Mouse (Mus musculus): Measurements from ENCODE around the gene Smagp. TPM values are rescaled to one million over a fixed set of nuclear protein-coding genes. Genes with fewer than 3 reads are reported as not detected.
"Not testable (repeated sequence)": the region's sequence is repeated elsewhere in the genome, so short reads cannot be mapped to it uniquely, and the experiment has no call there.

The Smagp gene
- polyA plus RNA-seq, 1 experiment from 2014 or later, result 28.4 TPM

DNA sequence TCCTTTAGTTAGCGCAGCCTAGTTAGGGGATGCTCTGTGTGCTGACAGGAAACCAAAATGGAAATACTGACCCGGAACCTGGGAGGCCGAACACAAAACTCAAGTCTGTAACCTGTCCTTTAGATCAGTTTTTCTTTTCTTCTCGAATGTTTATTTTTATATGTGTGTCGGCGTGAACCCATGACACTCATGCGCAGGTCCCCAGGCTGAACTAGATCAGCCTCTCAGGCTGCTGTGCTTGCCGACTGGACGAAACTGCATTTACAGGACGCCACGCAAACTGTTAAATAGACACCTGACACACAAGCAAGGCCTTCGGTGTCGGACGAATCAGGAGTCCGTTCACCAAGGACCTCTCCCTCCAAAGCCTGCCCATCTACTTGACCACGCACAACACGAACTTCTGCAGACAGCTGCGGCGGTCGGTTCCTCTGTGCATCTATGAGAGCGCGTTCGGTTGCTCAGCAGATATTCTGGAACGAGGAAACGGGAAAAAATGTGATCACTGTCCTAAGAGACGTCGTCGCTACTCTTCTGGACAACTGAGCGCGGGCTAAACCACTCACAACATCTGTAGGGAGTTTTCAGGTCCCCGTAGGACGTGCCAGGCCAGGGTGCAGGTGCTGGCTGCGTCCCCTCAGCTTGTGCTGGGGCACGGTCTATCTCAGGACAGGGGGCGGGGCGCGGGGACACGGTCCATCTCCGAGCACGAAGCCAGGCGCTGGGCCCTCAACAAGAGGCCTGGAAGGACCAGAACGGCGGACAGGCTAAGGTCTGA lies 22.3 kb downstream of the Smagp start:
- peaks cover 23% of the 10 kb centered on the region for H3K36me3 ChIP-seq (ENCODE audit: control insufficient read depth, insufficient read depth, low read length)
- peak overlapping the region; percentile 85 for H3K4me2 ChIP-seq (replicated peaks; ENCODE audit: low read depth, low read length)
- H3K4me1 ChIP-seq (ENCODE audit: control insufficient read depth, insufficient read depth, low read length), result peaks cover 14% of the 10 kb centered on the region; the same call in 1 of the 2 replicates
- H3K4me3 ChIP-seq (ENCODE audit: low read length), result peak overlapping the region; percentile 91
- no peaks in the 10 kb centered on the region for H3K9me3 ChIP-seq (ENCODE audit: control insufficient read depth, low read length)
- no peak for ATAC-seq (ENCODE audit: low FRiP score, low TSS enrichment)
- no peaks in the 10 kb centered on the region for H3K27me3 ChIP-seq (ENCODE audit: control insufficient read depth, insufficient read depth, low read length)
- WGBS, result 10% methylated on average over 43 of the region's 43 CpGs
- peak overlapping the region; percentile 54 for H3K9ac ChIP-seq (ENCODE audit: low read depth, low read length)
- peak overlapping the region; percentile 42; the same call in 1 of the 2 replicates for H3K27ac ChIP-seq (ENCODE audit: low read depth, low read length)

DNA sequence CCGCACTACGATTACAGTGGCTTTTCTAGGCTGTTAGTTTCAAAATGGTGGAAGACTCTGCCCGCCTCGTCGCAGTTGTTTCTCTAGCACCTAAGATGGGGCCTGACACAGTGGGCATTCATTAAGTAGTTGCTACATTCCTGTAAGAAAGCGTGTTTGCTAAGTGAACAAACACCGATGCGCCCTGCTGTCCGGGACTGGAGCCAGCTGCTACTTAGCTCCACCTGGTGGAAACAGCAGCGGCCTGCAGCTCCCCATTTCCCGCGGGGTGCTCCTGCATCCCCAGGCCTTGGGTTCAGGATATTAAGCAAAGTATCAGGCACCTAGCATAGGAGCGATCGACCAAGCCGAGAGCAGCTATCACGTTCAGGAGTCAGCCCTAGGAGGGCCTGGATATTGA lies 23.2 kb downstream of the Smagp start:
- 7% methylated on average over 16 of the region's 16 CpGs for WGBS
- peak overlapping the region; percentile 10; the same call in 1 of the 2 replicates for H3K4me3 ChIP-seq (ENCODE audit: low read length)
- no peak for ATAC-seq (ENCODE audit: low FRiP score, low TSS enrichment)
- peaks cover 16% of the 10 kb centered on the region; the same call in 1 of the 2 replicates for H3K4me1 ChIP-seq (ENCODE audit: control insufficient read depth, insufficient read depth, low read length)
- peaks cover 15% of the 10 kb centered on the region for H3K36me3 ChIP-seq (ENCODE audit: control insufficient read depth, insufficient read depth, low read length)
- H3K27ac ChIP-seq (ENCODE audit: low read depth, low read length), result no peak overlapping the region
- no peaks in the 10 kb centered on the region for H3K9me3 ChIP-seq (ENCODE audit: control insufficient read depth, low read length)
- no peak overlapping the region for H3K9ac ChIP-seq (ENCODE audit: low read depth, low read length)
- H3K27me3 ChIP-seq (ENCODE audit: control insufficient read depth, insufficient read depth, low read length), result no peaks in the 10 kb centered on the region
- peak overlapping the region; percentile 39 for H3K4me2 ChIP-seq (replicated peaks; ENCODE audit: low read depth, low read length)

DNA sequence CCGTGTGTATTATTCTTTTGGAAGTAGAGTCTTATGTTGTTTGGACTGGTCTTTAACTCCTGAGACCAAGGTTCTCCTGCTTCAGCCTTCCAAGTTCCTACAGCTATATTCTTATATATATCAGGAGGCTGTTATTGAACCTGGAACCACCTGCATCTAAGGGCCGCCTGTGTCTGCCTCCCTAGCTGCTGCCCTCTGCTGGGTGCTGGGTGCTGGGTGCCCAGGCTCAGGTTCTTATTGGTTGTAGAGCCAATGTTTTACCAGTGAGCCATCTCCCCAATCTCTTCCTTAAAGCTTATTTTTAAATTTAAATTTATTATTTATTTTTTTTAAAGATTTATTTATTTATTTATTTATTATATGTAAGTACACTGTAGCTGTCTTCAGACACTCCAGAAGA lies 24.3 kb downstream of the Smagp start:
- Histone ChIP-seq H3K27ac (ENCODE audit: low read depth, low read length) (no peak overlapping the region), H3K9me3 (ENCODE audit: control insufficient read depth, low read length) (no peaks in the 10 kb centered on the region), H3K4me3 (ENCODE audit: low read length) (no peak overlapping the region), H3K9ac (ENCODE audit: low read depth, low read length) (no peak overlapping the region), H3K36me3 (ENCODE audit: control insufficient read depth, insufficient read depth, low read length) (peaks cover 3% of the 10 kb centered on the region; the same call in 1 of the 2 replicates), H3K4me1 (ENCODE audit: control insufficient read depth, insufficient read depth, low read length) (peaks cover 16% of the 10 kb centered on the region; the same call in 1 of the 2 replicates), H3K27me3 (ENCODE audit: control insufficient read depth, insufficient read depth, low read length) (no peaks in the 10 kb centered on the region), H3K4me2 (replicated peaks; ENCODE audit: low read depth, low read length) (no peak overlapping the region)
- 77% methylated on average over 2 of the region's 2 CpGs for WGBS
- no peak for ATAC-seq (ENCODE audit: low FRiP score, low TSS enrichment)

DNA sequence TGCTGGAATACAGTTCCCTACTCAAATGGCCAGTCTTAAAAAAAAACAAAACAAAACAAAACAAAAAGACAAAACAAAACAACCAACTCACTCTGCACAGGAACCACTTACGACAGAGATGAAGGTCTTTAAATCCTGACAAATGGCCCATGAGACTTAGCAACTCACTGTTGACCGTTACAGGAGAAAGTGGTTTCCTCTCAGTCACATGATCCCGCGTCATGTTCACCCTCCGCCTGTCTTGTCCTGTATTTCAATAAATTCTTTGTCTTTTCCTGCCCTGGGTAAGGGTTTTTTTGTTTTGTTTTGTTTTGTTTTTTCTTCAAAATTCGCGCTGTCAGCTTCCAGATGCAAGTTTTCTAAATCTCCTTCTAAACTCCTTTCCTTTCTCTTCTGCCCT lies 24.8 kb downstream of the Smagp start:
- Histone ChIP-seq H3K36me3 (ENCODE audit: control insufficient read depth, insufficient read depth, low read length) (peaks cover under 1% of the 10 kb centered on the region; the same call in 1 of the 2 replicates), H3K27me3 (ENCODE audit: control insufficient read depth, insufficient read depth, low read length) (no peaks in the 10 kb centered on the region), H3K9ac (ENCODE audit: low read depth, low read length) (no peak overlapping the region), H3K4me1 (ENCODE audit: control insufficient read depth, insufficient read depth, low read length) (peaks cover 15% of the 10 kb centered on the region; the same call in 1 of the 2 replicates), H3K9me3 (ENCODE audit: control insufficient read depth, low read length) (no peaks in the 10 kb centered on the region), H3K4me2 (replicated peaks; ENCODE audit: low read depth, low read length) (no peak overlapping the region), H3K4me3 (ENCODE audit: low read length) (no peak overlapping the region), H3K27ac (ENCODE audit: low read depth, low read length) (no peak overlapping the region)
- no peak for ATAC-seq (ENCODE audit: low FRiP score, low TSS enrichment)
- 63% methylated on average over 7 of the region's 7 CpGs for WGBS

DNA sequence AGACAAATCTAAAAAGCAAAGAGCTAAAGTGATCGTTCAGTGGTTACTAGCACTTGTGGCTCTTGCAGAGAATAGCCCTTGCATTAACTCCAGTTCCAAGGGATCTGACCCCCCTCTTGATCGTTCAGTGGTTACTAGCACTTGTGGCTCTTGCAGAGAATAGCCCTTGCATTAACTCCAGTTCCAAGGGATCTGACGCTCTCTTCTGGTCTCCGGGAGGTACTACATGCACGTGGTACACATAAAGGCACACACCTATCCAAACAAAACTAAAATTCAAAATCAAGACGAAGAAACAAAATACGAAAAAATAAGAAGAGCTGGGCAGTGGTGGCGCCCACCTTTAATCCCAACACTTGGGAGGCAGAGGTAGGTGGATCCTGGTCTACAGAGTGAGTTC lies 30.1 kb downstream of the Smagp start:
- H3K4me3 ChIP-seq (ENCODE audit: low read length); H3K9ac ChIP-seq (ENCODE audit: low read depth, low read length); H3K27me3 ChIP-seq (ENCODE audit: control insufficient read depth, insufficient read depth, low read length); ATAC-seq (ENCODE audit: low FRiP score, low TSS enrichment); H3K36me3 ChIP-seq (ENCODE audit: control insufficient read depth, insufficient read depth, low read length); H3K4me2 ChIP-seq (replicated peaks; ENCODE audit: low read depth, low read length); H3K4me1 ChIP-seq (ENCODE audit: control insufficient read depth, insufficient read depth, low read length); H3K9me3 ChIP-seq (ENCODE audit: control insufficient read depth, low read length); H3K27ac ChIP-seq (ENCODE audit: low read depth, low read length): not testable (repeated sequence)
- WGBS, result 89% methylated on average over 8 of the region's 8 CpGs

DNA sequence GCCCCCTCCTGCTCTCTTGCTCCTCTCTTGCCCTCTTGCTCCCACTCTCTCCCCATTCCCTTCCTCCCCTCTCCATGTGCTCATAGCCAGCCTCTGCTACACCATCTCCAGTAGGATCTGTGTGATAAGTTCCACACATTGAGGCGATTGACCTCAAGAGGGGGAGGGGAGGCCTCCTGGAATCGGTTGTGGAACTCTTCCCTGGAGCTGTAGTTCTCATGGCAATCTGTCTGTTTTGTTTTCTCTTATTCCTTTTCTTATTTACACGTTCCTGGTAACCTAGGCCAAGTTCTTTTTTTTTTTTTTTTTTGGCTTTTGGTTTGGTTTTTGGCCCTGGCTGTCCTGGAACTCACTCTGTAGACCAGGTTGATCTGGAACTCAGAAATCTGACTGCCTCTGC lies 35.1 kb downstream of the Smagp start:
- peaks cover 8% of the 10 kb centered on the region; the same call in 1 of the 2 replicates for H3K27me3 ChIP-seq (ENCODE audit: control insufficient read depth, insufficient read depth, low read length)

DNA sequence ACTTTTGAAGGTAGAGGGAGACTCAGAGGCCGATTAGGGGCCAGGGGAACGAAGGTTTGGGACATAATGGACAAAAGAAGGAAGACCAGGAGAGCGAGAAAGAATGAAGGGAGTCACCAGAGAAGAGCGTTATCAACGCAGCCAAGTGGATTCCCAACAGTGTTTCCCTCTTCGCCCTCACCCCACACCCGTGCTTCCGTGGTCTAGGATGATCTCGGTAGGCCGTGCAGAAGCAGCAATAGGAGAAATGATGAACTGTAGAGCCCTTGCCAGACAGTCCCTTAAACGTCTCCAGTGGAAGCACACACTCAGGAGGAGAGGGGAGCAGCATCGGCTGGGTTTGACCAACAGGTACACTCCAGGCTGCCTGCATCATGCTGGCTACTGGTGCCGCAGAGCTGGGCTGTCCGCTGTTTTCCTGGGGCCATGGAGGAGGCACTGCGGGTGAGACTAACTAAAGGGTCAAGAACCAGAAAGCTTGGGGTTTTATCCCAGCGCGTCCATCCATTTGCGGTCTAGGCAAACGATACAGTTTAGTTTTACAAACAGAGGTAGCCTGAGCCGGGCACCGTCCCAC lies 36.0 kb downstream of the Smagp start:
- H3K27me3 ChIP-seq (ENCODE audit: control insufficient read depth, insufficient read depth, low read length), result peaks cover 6% of the 10 kb centered on the region; the same call in 1 of the 2 replicates
- H3K36me3 ChIP-seq (ENCODE audit: control insufficient read depth, insufficient read depth, low read length), result no peaks in the 10 kb centered on the region
- H3K27ac ChIP-seq (ENCODE audit: low read depth, low read length), result no peak overlapping the region
- peak overlapping the region; percentile 98 for H3K4me2 ChIP-seq (replicated peaks; ENCODE audit: low read depth, low read length)
- H3K4me3 ChIP-seq (ENCODE audit: low read length), result peak overlapping the region; percentile 80
- 13% methylated on average over 21 of the region's 21 CpGs for WGBS
- peaks cover 10% of the 10 kb centered on the region; the same call in 1 of the 2 replicates for H3K4me1 ChIP-seq (ENCODE audit: control insufficient read depth, insufficient read depth, low read length)
- H3K9ac ChIP-seq (ENCODE audit: low read depth, low read length), result 0 out of 2 replicates have a peak overlapping the region, but pooled peaks have one; percentile 87
- ATAC-seq (ENCODE audit: low FRiP score, low TSS enrichment), result no peak
- H3K9me3 ChIP-seq (ENCODE audit: control insufficient read depth, low read length), result no peaks in the 10 kb centered on the region

More for the DNA sequence above, 35.1 kb downstream of the Smagp start:
- Histone ChIP-seq H3K4me2 (replicated peaks; ENCODE audit: low read depth, low read length) (no peak overlapping the region), H3K4me1 (ENCODE audit: control insufficient read depth, insufficient read depth, low read length) (peaks cover 10% of the 10 kb centered on the region; the same call in 1 of the 2 replicates), H3K9ac (ENCODE audit: low read depth, low read length) (no peak overlapping the region), H3K4me3 (ENCODE audit: low read length) (no peak overlapping the region), H3K36me3 (ENCODE audit: control insufficient read depth, insufficient read depth, low read length) (no peaks in the 10 kb centered on the region), H3K9me3 (ENCODE audit: control insufficient read depth, low read length) (no peaks in the 10 kb centered on the region), H3K27ac (ENCODE audit: low read depth, low read length) (no peak overlapping the region)
- no peak for ATAC-seq (ENCODE audit: low FRiP score, low TSS enrichment)
- WGBS, result 37% methylated on average over 3 of the region's 3 CpGs

DNA sequence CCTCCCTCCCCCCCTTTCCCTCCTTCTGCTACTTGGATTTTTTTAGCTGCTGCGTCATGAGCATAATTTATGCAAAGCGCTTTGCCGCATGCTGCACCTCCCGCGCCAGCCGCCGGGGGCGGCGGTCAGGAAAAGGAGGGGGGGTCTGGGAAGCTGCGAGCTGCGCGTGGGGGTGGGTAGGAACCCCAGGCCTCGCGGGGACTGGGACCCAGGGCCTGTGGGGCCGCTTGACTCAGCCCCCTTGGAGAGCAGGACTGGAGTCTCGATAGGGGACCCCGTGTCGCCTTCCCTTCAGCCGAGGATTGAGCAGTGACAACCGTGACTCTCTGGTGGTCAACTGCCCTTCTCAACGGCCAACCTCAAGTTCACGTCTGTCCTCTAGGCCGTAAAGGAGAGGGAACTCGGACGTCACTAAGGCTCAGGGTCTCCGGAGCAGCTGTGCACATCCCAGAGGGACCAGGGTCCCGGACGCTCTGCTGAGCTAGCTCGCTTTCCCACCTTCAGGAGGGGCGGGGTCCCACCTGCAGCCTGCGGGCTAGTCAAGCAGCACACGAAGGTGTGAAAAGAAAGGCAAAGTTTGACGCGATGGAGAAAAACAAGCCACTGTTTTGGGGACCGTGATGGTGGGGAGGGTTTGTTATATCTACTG lies 36.6 kb downstream of the Smagp start:
- ATAC-seq (ENCODE audit: low FRiP score, low TSS enrichment), result peak; percentile 74
- Histone ChIP-seq H3K27ac (ENCODE audit: low read depth, low read length) (peak overlapping the region; percentile 59), H3K36me3 (ENCODE audit: control insufficient read depth, insufficient read depth, low read length) (no peaks in the 10 kb centered on the region), H3K9me3 (ENCODE audit: control insufficient read depth, low read length) (no peaks in the 10 kb centered on the region), H3K4me3 (ENCODE audit: low read length) (peak overlapping the region; percentile 80), H3K27me3 (ENCODE audit: control insufficient read depth, insufficient read depth, low read length) (peaks cover 6% of the 10 kb centered on the region; the same call in 1 of the 2 replicates), H3K4me1 (ENCODE audit: control insufficient read depth, insufficient read depth, low read length) (peaks cover 10% of the 10 kb centered on the region; the same call in 1 of the 2 replicates), H3K9ac (ENCODE audit: low read depth, low read length) (peak overlapping the region; percentile 87), H3K4me2 (replicated peaks; ENCODE audit: low read depth, low read length) (peak overlapping the region; percentile 98)
- WGBS, result 1% methylated on average over 35 of the region's 35 CpGs

Measured in kidney, embryonic 14.5 days (tissue).